22 mouse cellular contexts compared by ENCODE assay signal in the genomic region with DNA sequence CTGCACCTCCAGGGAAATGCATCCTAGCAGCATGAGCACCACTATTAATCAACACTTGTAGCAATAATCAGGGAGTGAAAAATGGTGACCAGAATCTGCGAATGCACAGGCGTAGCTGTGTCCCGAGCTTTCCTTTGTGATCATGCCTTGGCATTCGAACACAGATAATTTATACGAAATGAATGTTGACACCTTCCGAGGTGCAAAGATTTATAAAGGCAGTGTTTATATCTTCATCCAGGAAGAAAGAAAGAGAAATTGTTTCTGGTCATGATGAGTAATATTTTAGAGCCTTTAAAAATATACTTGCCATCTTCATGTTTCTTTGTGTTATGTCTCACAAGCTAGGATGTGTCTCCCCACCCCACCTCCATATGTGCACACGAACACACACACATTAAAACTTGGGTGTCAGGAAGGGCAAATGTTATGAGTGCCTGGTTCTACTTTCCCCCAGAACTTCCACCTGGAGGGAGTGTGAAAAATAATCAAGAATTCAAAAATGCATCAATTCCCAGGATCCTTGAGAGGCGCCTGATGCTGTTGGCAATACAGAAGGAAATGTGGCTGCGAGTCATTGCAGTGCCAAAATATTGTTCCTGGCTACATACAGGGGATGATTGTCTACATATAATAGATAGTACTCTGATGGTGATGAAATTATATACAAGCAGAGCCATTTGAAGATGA.
DNase-seq lines count a peak whose midpoint lies in the region; ATAC-seq and TF ChIP-seq lines count a peak whose summit lies in the region.
"Had no signal": no experiment of that assay in that cellular context is flagged by ENCODE, and none has a peak within 500 bp of the region (broad histone marks: within the 10 kb centered on the region; RNA-seq: fewer than 3 reads in every experiment).

No protein-coding gene starts in this region.

- H3K27me3 ChIP-seq in forebrain, embryonic 12.5 days = no peaks in the 10 kb centered on the region
- no peaks in the 10 kb centered on the region for H3K27me3 ChIP-seq in hindbrain, embryonic 15.5 days
- no peaks in the 10 kb centered on the region for H3K27me3 ChIP-seq in midbrain, embryonic 15.5 days (replicated peaks)
- H3K27me3 ChIP-seq: Patski had no signal

- H3K4me3 ChIP-seq in forebrain, embryonic 12.5 days (replicated peaks) = no peak overlapping the region
- H3K4me3 ChIP-seq in hindbrain, embryonic 15.5 days = no peak overlapping the region
- H3K4me3 ChIP-seq in midbrain, embryonic 15.5 days = no peak overlapping the region
- H3K4me3 ChIP-seq: heart, embryonic 10.5 days; layer of hippocampus, adult 2 months; left cerebral cortex, adult 2 months had no signal

- H3K4me2 ChIP-seq in forebrain, embryonic 12.5 days = no peak overlapping the region
- peak overlapping the region; percentile 34 for H3K4me2 ChIP-seq in hindbrain, embryonic 15.5 days
- peak overlapping the region; percentile 23; the same call in 1 of the 2 replicates for H3K4me2 ChIP-seq in midbrain, embryonic 15.5 days

- H3K36me3 ChIP-seq in forebrain, embryonic 12.5 days (replicated peaks) = no peaks in the 10 kb centered on the region
- H3K36me3 ChIP-seq in hindbrain, embryonic 15.5 days = no peaks in the 10 kb centered on the region
- H3K36me3 ChIP-seq in midbrain, embryonic 15.5 days (replicated peaks) = no peaks in the 10 kb centered on the region
- H3K36me3 ChIP-seq: heart, embryonic 10.5 days had no signal

- TF ChIP-seq CTCF in brain, embryonic 14.5 days (IDR thresholded peaks at IDR 0.05; ENCODE audit: borderline replicate concordance, extremely low read depth, insufficient read depth, insufficient read length) = no peak

- peak; percentile 67 for ATAC-seq in forebrain, embryonic 12.5 days (ENCODE audit: low FRiP score)
- ATAC-seq in hindbrain, embryonic 15.5 days (ENCODE audit: low FRiP score, low read depth) = no peak
- no peak for ATAC-seq in midbrain, embryonic 15.5 days (replicated peaks)
- no peak for ATAC-seq in erythroblast, adult 5-6 weeks (replicated peaks; ENCODE audit: low FRiP score, poor library complexity, severe bottlenecking)
- ATAC-seq: Patski had no signal

- peaks cover 10% of the 10 kb centered on the region for H3K4me1 ChIP-seq in forebrain, embryonic 12.5 days
- H3K4me1 ChIP-seq in hindbrain, embryonic 15.5 days (replicated peaks) = peaks cover 14% of the 10 kb centered on the region
- peaks cover 12% of the 10 kb centered on the region; the same call in 1 of the 2 replicates for H3K4me1 ChIP-seq in midbrain, embryonic 15.5 days

- WGBS in forebrain, embryonic 12.5 days = 66% methylated on average over 9 of the region's 9 CpGs
- WGBS in hindbrain, embryonic 15.5 days = 55% methylated on average over 9 of the region's 9 CpGs
- 61% methylated on average over 9 of the region's 9 CpGs for WGBS in midbrain, embryonic 15.5 days

- peak; percentile 72 for DNase-seq in brain, embryonic 14.5 days (ENCODE audit: low read depth)
- no peak for DNase-seq in frontal cortex, postnatal 36 days (ENCODE audit: low spot score in 2 of 2)
- DNase-seq in lung, postnatal 36 days = no peak
- DNase-seq in lung, adult 18-20 months = no peak
- DNase-seq: adrenal gland, postnatal 14 days; cerebellum, adult 11 months; cerebellum, postnatal 10 days; kidney, adult 2 months; kidney, postnatal 10 days; left cerebral cortex, postnatal 4 days; lung, adult 2 months; right cerebral cortex, postnatal 14 days; spleen, adult 18-20 months; thymus, postnatal 4 days had no signal

- no peaks in the 10 kb centered on the region for H3K9me3 ChIP-seq in forebrain, embryonic 12.5 days
- no peaks in the 10 kb centered on the region for H3K9me3 ChIP-seq in hindbrain, embryonic 15.5 days
- no peaks in the 10 kb centered on the region for H3K9me3 ChIP-seq in midbrain, embryonic 15.5 days
- H3K9me3 ChIP-seq: heart, embryonic 10.5 days had no signal

- H3K9ac ChIP-seq in forebrain, embryonic 12.5 days = no peak overlapping the region
- H3K9ac ChIP-seq in hindbrain, embryonic 15.5 days = no peak overlapping the region
- no peak overlapping the region for H3K9ac ChIP-seq in midbrain, embryonic 15.5 days

- TF ChIP-seq POLR2A in brain, embryonic 14.5 days (IDR thresholded peaks at IDR 0.05; ENCODE audit: borderline replicate concordance, extremely low read depth, insufficient read depth, insufficient read length, poor library complexity, severe bottlenecking) = no peak

- peak overlapping the region; percentile 71 for H3K27ac ChIP-seq in forebrain, embryonic 12.5 days
- H3K27ac ChIP-seq in hindbrain, embryonic 15.5 days (replicated peaks) = peak overlapping the region; percentile 54
- peak overlapping the region; percentile 14; the same call in 1 of the 2 replicates for H3K27ac ChIP-seq in midbrain, embryonic 15.5 days
- H3K27ac ChIP-seq: heart, embryonic 10.5 days; layer of hippocampus, adult 2 months; left cerebral cortex, adult 2 months had no signal

Comparison
In these comparisons a context has a peak if more than half of its experiments do, and no peak if none do; other contexts are left out.
1. H3K27ac ChIP-seq: peak in every context shown above with its lines; median percentile 71 in forebrain, embryonic 12.5 days; 54 in hindbrain, embryonic 15.5 days; 14 in midbrain, embryonic 15.5 days.